Mouse (Mus musculus) ES-Bruce4 (cell line): Measurements from ENCODE around the gene Galp. TPM values are rescaled to one million over a fixed set of nuclear protein-coding genes. Genes with fewer than 3 reads are reported as not detected.

Experiments used
- H3K27ac ChIP-seq: 2 replicates; pipeline ENCODE4 v1.5.1; 2012; ENCODE audit warnings: low read length, inconsistent platforms; ENCODE audit not compliant: insufficient read depth
- H3K27me3 ChIP-seq: 2 replicates; pipeline ENCODE4 v1.6.1; 2012; ENCODE audit warnings: mild to moderate bottlenecking, low read length, inconsistent platforms; ENCODE audit not compliant: control insufficient read depth, poor library complexity, insufficient read depth, severe bottlenecking
- H3K36me3 ChIP-seq: 2 replicates; pipeline ENCODE4 v1.6.1; 2012; ENCODE audit warnings: inconsistent platforms, mild to moderate bottlenecking, low read length, moderate library complexity; ENCODE audit not compliant: control insufficient read depth, poor library complexity, insufficient read depth, severe bottlenecking
- H3K4me1 ChIP-seq: one replicate; pipeline ENCODE4 v1.8.1; 2011; ENCODE audit warnings: low read length; ENCODE audit not compliant: control insufficient read depth, insufficient read depth
- H3K4me3 ChIP-seq: 2 replicates; pipeline ENCODE4 v1.5.1; 2011; ENCODE audit warnings: low read depth, mild to moderate bottlenecking, low read length
- H3K9ac ChIP-seq: 2 replicates; pipeline ENCODE4 v1.6.1; 2012; ENCODE audit warnings: low read depth, mild to moderate bottlenecking, inconsistent platforms; ENCODE audit not compliant: poor library complexity, severe bottlenecking
- H3K9me3 ChIP-seq: replicated peaks from 2 replicates; pipeline ENCODE4 v1.6.1; 2012; ENCODE audit warnings: mild to moderate bottlenecking, low read length, inconsistent platforms; ENCODE audit not compliant: control insufficient read depth, poor library complexity, insufficient read depth, severe bottlenecking
- CTCF ChIP-seq: IDR thresholded peaks from one replicate; pipeline ENCODE4 v1.8.1; 2011; ENCODE audit warnings: low read depth, low read length
- EP300 ChIP-seq: IDR thresholded peaks from 2 replicates; pipeline ENCODE4 v1.6.1; 2011; ENCODE audit warnings: low read depth, low read length; ENCODE audit not compliant: insufficient read depth
- POLR2A ChIP-seq: IDR thresholded peaks from one replicate; pipeline ENCODE4 v1.8.1; 2011; ENCODE audit warnings: low read length; ENCODE audit not compliant: insufficient read depth
- polyA plus RNA-seq: library from polyadenylated mRNA; stranded (reverse); fragments of >200 nt; gene quantifications from 2 replicates; pipeline ENCODE4 v1.2.4, GENCODE M21; 2011; ENCODE audit warnings: low read depth; ENCODE audit not compliant: missing spikeins, insufficient read depth, insufficient read length

Galp gene
- polyA plus RNA-seq, 1 experiment = not detected

DNA sequence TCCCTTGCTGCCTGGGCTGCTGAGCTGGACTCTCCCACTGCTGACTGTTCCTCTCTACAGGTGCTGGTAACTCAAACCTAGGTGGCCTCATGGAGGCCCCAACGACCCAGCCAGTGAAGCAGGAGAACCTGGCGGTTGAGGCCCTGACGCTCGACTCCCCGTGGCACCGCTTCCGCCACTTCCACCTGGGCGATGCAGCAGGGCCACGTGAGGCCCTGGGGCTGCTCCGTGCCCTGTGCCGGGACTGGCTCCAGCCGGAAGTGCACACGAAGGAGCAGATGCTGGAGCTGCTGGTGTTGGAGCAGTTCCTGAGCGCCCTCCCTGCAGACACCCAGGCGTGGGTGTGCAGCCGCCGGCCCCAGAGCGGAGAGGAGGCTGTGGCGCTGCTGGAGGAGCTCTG lies 13.1 kb upstream of the Galp start:
- Histone ChIP-seq H3K27me3 (no peaks in the 10 kb centered on the region), H3K9me3 (no peaks in the 10 kb centered on the region), H3K4me3 (peak overlapping the region; percentile 31; the same call in 1 of the 2 replicates), H3K36me3 (peaks cover 4% of the 10 kb centered on the region; the same call in 1 of the 2 replicates), H3K9ac (peak overlapping the region; percentile 37; the same call in 1 of the 2 replicates), H3K4me1 (no peaks in the 10 kb centered on the region), H3K27ac (no peak overlapping the region)
- TF ChIP-seq CTCF (no peak), EP300 (no peak), POLR2A (no peak)

DNA sequence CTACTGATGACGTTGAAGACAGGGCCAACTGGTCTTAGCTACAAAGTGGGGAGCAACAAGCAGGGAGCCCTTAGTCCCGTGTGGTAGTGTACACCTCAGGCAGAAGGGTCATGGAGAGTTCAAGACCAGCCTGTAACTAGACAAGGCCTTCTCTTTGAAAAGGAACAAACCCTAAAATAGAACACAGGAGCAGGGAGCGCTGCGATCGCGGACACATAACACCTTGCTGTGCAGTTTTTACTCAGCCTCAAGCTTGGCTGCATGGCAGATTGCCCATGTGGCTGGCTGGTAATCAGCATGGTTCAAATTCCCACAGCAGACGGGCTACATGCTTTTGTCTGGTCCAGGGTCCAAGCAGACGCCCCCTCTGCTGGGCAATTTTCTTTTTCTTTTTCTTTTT lies 12.4 kb upstream of the Galp start:
- Histone ChIP-seq H3K4me1 (no peaks in the 10 kb centered on the region), H3K9ac (no peak overlapping the region), H3K27ac (no peak overlapping the region), H3K27me3 (no peaks in the 10 kb centered on the region), H3K4me3 (no peak overlapping the region), H3K36me3 (peaks cover 4% of the 10 kb centered on the region; the same call in 1 of the 2 replicates), H3K9me3 (no peaks in the 10 kb centered on the region)
- TF ChIP-seq POLR2A (no peak), CTCF (no peak), EP300 (no peak)

DNA sequence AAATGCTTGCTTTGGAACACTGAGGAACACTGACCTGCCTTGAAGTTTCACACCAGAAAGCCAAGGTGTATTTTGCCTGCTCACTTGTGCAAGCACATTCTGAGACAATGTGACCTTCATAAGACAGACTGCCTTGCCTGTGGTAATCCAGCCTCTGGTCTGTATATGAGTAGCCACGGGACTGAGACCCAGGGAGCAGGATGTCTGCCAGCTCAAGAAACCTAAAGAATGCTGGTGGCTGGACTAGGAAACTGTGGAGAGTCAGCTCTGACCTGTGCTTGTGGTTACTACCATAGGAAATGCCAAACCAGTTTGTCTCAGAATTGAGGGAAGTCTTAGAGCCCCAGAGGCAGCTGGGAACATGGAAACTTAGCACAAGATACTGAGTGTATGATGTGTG lies 11.5 kb upstream of the Galp start:
- Histone ChIP-seq H3K9me3 (no peaks in the 10 kb centered on the region), H3K9ac (no peak overlapping the region), H3K27me3 (no peaks in the 10 kb centered on the region), H3K4me3 (no peak overlapping the region), H3K4me1 (no peaks in the 10 kb centered on the region), H3K27ac (no peak overlapping the region), H3K36me3 (peaks cover 4% of the 10 kb centered on the region; the same call in 1 of the 2 replicates)
- TF ChIP-seq CTCF (no peak), POLR2A (no peak), EP300 (no peak)

DNA sequence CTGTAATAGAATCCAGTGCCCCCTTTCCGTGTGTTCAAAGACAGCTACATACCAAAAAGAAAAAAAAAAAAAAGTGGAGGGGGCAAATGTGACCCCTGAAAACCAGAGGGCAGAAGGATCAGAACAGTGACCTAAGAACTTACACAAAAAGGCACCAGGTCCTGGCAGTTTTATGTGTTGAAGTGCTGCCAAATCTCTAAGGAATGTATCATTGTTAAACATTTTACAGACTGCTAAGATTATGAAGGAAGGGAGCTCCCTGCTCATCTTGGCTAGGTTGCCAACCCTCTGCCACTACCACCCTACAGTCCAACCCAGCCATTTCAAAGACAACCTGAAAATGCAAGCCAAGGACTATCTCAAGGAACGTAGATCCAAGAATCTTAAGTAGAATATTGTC lies 10.7 kb upstream of the Galp start:
- Histone ChIP-seq H3K36me3 (peaks cover 4% of the 10 kb centered on the region; the same call in 1 of the 2 replicates), H3K27me3 (no peaks in the 10 kb centered on the region), H3K9ac (no peak overlapping the region), H3K27ac (no peak overlapping the region), H3K4me1 (no peaks in the 10 kb centered on the region), H3K4me3 (no peak overlapping the region), H3K9me3 (no peaks in the 10 kb centered on the region)
- TF ChIP-seq POLR2A (no peak), EP300 (no peak), CTCF (no peak)

DNA sequence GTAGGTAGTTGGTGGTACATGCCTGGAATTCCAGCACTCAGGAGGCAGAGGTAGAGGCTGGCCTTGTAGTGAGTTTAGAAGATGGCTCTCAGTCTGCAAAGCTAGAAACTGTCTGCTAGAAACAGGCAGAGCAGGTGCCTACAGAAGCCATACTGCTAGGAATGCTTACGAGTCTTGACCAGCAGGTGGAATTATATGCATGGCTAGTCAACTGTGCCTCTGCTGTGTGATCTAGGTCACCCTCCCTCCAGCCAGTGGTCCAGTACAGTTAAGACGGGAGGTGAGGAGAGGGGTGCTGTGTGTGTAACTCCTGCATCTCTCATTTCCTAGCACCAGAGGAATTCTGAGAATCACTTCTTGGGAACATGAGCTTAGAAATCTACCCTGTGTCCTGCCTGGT lies 10.1 kb upstream of the Galp start:
- no peaks in the 10 kb centered on the region for H3K9me3 ChIP-seq
- no peaks in the 10 kb centered on the region for H3K27me3 ChIP-seq
- H3K27ac ChIP-seq = no peak overlapping the region
- H3K9ac ChIP-seq = no peak overlapping the region
- H3K36me3 ChIP-seq = peaks cover 4% of the 10 kb centered on the region; the same call in 1 of the 2 replicates
- no peak overlapping the region for H3K4me3 ChIP-seq
- TF ChIP-seq CTCF (no peak), EP300 (no peak), POLR2A (no peak)
- no peaks in the 10 kb centered on the region for H3K4me1 ChIP-seq

DNA sequence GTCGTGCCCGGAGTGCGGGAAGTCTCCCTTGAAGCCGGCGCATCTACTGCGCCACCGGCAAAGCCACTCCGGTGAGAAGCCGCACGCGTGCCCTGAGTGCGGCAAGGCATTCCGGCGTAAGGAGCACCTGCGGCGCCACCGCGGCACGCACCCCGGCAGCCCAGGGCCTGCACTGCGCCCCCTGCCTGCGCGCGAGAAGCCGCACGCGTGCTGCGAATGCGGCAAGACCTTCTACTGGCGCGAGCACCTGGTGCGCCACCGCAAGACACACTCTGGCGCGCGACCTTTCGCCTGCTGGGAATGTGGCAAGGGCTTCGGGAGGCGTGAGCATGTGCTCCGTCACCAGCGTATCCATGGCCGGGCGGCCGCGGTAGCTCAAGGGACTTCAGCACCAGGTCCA lies 7.3 kb upstream of the Galp start:
- peak overlapping the region; percentile 45 for H3K9ac ChIP-seq
- peak overlapping the region; percentile 63 for H3K4me3 ChIP-seq
- TF ChIP-seq EP300 = no peak
- TF ChIP-seq CTCF = peak; percentile 68
- no peaks in the 10 kb centered on the region for H3K9me3 ChIP-seq
- H3K27me3 ChIP-seq = no peaks in the 10 kb centered on the region
- H3K27ac ChIP-seq = no peak overlapping the region
- 0 out of 2 replicates have a peak, but pooled peaks cover 2% of the 10 kb centered on the region for H3K36me3 ChIP-seq
- no peaks in the 10 kb centered on the region for H3K4me1 ChIP-seq
